Mouse (Mus musculus): Measurements from ENCODE around the gene Gm15294. TPM values are rescaled to one million over a fixed set of nuclear protein-coding genes. Genes with fewer than 3 reads are reported as not detected.

Gene Gm15294
- not detected for total RNA-seq (2022)

GRCm38 (mm10) chrX:141875135-141875534 is at the start of gene Gm15294:
TSS of gene Gm15294 (minus strand) at chrX:141875235.
- no peak for DNase-seq (ENCODE audit: low spot score in 2 of 2)

- DNase-seq (ENCODE audit: low spot score in 2 of 2) = no peak
These were observed 9.5 kb upstream of the Gm15294 start for GRCm38 (mm10) chrX:141884336-141885048.

GRCm38 (mm10) chrX:141874024-141874423 is 1.0 kb downstream of the Gm15294 start:
- DNase-seq (ENCODE audit: low spot score in 2 of 2) = no peak

- DNase-seq (ENCODE audit: low spot score in 2 of 2) = no peak
These were observed 1.4 kb downstream of the Gm15294 start for GRCm38 (mm10) chrX:141873597-141873996.

GRCm38 (mm10) chrX:141855684-141856396 is 19.2 kb downstream of the Gm15294 start:
- no peak for DNase-seq (ENCODE audit: low spot score in 2 of 2)

Other genes with a start within 250 kb of the Gm15294 start
- gene Irs4, start 150.0 kb downstream of the Gm15294 start, total RNA-seq (2022) = under 1 TPM; 0.11 to 0.27 (median 0.24) TPM